Mouse (Mus musculus) 3134 (cell line): ENCODE measurements around the gene Akap14.
A peak's percentile ranks its signal among the peaks of the same experiment; 100 is the strongest.
"Not testable (repeated sequence)": the region's sequence is repeated elsewhere in the genome, so short reads cannot be mapped to it uniquely, and the experiment has no call there.

Experiments
- DNase-seq: peaks from one replicate; pipeline ENCODE4 v3.0.0-alpha.2; 2011; ENCODE audit warnings: low spot score; ENCODE audit not compliant: insufficient read length; ENCODE audit errors: extremely low read depth

The Akap14 gene

GRCm38 (mm10) chrX:37168742-37169141 is at the start of gene Akap14:
Gene Akap14, minus strand, starts transcription at chrX:37168842.
- DNase-seq = no peak

DNA sequence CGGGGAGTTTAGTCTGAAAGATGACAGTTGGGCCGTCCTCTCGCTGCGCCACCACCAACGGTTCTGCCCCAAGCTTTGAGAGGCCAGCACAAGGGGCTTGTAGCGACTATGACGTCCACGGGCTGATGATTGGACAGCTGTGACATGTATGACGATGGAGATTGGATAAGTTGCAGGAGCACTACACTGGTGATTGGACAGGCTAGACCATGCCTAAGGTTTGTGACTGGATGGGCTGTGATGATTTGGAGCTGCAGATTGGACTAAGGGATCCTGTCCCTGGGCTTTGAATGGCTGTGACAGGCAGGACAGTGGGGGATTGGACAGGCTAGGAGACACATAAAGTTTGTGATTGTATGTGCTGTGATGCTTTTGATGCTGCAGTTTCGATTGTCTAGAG is 42.3 kb upstream of the Akap14 start, which contains the start of gene Gm9:
Gene Gm9 (minus strand): TSS at position 101 of the 400 bp plus-strand sequence.
- DNase-seq = no peak

- no peak for DNase-seq
Measured at GRCm38 (mm10) chrX:37198676-37199075, 30.0 kb upstream of the Akap14 start.

- DNase-seq = no peak
Measured at GRCm38 (mm10) chrX:37191744-37192379, 23.2 kb upstream of the Akap14 start.

- peak; percentile 86 for DNase-seq
Measured at GRCm38 (mm10) chrX:37191105-37191743, 22.6 kb upstream of the Akap14 start, which contains the start of the genes Ndufa1 and Rnf113a1. Gene Ndufa1, minus strand, starts transcription at chrX:37191163. Gene Rnf113a1, plus strand, starts transcription at chrX:37191245.

GRCm38 (mm10) chrX:37190755-37191104 is 22.1 kb upstream of the Akap14 start:
- no peak for DNase-seq

- not testable (repeated sequence) for DNase-seq
Measured at GRCm38 (mm10) chrX:37184401-37184800, 15.8 kb upstream of the Akap14 start.

DNA sequence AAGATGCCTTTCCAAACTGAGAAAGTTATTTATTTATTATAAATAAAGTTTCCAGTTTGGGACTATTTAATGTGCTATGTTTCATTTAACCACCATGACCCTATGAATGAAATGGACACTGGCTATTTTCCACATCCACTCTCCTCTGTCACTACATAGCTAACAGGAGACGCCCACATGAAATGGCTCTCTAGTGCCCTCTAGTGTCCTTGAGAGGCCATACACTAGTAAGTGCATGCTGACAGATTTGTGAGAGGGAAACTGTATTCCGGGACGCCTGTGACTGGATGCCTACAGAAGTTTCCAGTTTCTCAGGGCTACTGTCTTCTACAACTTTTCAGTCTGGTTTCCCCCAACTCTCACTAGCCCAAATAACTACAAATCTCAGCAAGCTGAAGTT is 1.6 kb downstream of the Akap14 start:
- no peak for DNase-seq

- DNase-seq = no peak
Measured at GRCm38 (mm10) chrX:37163115-37163514, 5.5 kb downstream of the Akap14 start.

DNA sequence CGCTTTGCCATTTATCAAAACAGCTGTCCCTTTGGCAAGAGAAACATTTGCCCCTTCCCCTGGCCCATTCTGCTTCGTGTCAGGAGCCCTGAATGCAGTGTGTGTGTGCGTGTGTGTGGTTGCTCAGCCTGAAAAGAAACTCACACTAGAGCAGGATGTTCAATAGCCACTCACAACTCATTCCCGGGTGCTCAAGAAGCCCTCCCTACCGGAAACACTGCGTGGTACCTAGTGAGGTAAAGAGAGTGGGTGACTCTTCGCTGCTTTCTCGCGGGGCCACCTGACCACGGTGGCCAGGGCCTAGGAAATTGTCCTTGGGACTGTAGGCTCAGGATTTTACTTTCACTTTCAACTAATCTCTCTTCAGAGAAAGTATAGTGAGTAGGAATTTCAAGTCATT is 7.5 kb downstream of the Akap14 start:
- no peak for DNase-seq

- DNase-seq = no peak
Measured at GRCm38 (mm10) chrX:37157839-37158238, 10.8 kb downstream of the Akap14 start.

DNA sequence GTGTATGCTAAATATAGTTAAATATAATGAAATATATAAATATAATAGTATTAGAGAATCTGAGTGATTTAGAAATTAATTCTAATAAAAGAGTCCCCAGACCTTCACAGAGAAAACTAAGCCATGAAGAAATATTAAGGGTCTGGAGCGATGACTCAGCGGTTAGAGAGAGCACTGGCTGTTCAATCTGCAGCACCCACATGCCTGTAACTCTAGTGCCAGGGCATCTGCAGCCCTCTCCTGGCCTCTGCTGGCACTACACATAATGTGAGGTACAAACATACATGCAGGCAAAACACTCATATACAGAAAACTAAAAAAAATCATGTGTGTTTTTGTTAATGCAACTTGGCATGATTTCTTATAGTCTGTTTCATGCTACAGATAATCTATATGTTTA is 23.7 kb downstream of the Akap14 start:
- peak; percentile 20 for DNase-seq

DNA sequence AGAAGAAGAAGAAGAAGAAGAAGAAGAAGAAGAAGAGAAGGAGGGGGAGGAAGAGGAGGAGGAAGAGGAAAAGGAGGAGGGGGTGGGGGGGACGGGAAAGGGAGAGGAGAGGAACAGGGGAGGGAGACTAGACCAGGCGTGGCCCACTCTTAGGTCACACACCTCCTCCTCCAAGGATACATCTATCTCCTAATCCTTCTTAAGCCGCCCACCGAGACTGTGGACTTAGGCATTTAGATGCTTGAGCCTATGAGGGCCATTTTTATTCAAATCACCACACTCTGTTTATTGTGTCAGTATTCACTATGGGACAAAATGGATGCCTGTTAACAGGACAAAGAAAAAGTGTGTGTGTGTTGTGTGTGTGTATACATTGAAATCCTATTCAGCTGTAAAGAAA is 24.1 kb downstream of the Akap14 start:
- DNase-seq = not testable (repeated sequence)

GRCm38 (mm10) chrX:37141732-37142131 is 26.9 kb downstream of the Akap14 start:
- DNase-seq = no peak

GRCm38 (mm10) chrX:37126671-37127358 is 41.8 kb downstream of the Akap14 start, which contains the start of gene Nkap:
Gene Nkap, plus strand, starts transcription at chrX:37126795.
- peak; percentile 80 for DNase-seq

- no peak for DNase-seq
Measured at GRCm38 (mm10) chrX:37125511-37125910, 43.1 kb downstream of the Akap14 start.

- no peak for DNase-seq
Measured at GRCm38 (mm10) chrX:37120212-37120611, 48.4 kb downstream of the Akap14 start.

- no peak for DNase-seq
Measured at GRCm38 (mm10) chrX:37119585-37119984, 49.1 kb downstream of the Akap14 start.

- DNase-seq = no peak
Measured at GRCm38 (mm10) chrX:37117085-37117484, 51.6 kb downstream of the Akap14 start.

DNA sequence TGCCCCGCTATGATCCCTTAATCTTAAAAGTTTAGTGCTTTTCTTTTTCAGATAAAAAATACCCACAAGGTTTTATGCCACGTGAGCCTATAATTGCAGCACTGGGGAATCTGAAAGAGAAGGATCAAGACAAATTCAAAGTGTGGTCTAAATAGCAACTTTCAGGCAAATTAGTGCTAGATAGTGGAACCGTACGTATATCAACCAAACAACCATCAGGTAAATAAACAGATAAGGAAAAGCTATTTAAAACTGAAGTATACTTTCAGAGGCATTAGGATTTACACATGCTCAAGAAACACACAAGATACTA is 57.8 kb downstream of the Akap14 start:
- DNase-seq = no peak

GRCm38 (mm10) chrX:37110193-37110880 is 58.3 kb downstream of the Akap14 start, which contains the start of gene Upf3b:
Gene Upf3b, minus strand, starts transcription at chrX:37110322.
- DNase-seq = peak; percentile 92
